Mouse (Mus musculus) stomach, postnatal 0 days (tissue): ENCODE data around the gene Sgcg.

Experiments
- CTCF ChIP-seq: IDR thresholded peaks from 2 replicates; pipeline ENCODE4 v1.5.1; 2016; ENCODE audit warnings: antibody characterized with exemption, low read depth, mild to moderate bottlenecking, moderate library complexity
- EP300 ChIP-seq: optimal IDR thresholded peaks from 2 replicates; pipeline ENCODE3; 2016; ENCODE audit warnings: antibody characterized with exemption

- TF ChIP-seq CTCF (peak; percentile 68), EP300 (no peak)
These were observed 15.7 kb downstream of the Sgcg start for GRCm38 (mm10) chr14:61242611-61243010.
